Mouse (Mus musculus) ES-Bruce4 (cell line): ENCODE results near the gene Mtmr3.

Source experiments
- CTCF ChIP-seq: IDR thresholded peaks from one replicate; pipeline ENCODE4 v1.8.1; 2011; ENCODE audit warnings: low read depth, low read length
- EP300 ChIP-seq: IDR thresholded peaks from 2 replicates; pipeline ENCODE4 v1.6.1; 2011; ENCODE audit warnings: low read depth, low read length; ENCODE audit not compliant: insufficient read depth
- POLR2A ChIP-seq: IDR thresholded peaks from one replicate; pipeline ENCODE4 v1.8.1; 2011; ENCODE audit warnings: low read length; ENCODE audit not compliant: insufficient read depth

DNA sequence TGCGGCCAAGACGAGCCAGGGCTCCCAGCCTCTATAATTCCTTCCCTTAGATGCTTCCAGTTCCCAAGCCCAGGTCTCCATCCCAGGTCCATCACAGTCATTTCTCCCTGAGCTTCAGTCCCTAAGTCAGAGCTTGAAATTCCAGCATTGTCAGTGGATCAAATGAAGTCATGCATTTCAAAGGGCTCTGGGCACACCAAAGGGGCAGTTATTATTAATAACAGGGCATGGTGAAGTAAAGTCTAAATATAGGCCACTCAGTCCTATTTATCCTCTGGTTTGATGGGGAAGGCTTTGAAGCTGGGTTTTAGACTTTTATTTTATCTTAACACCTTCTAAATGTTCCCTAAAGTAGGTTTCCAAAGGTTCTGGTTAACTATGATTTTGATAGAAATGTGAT lies 17.2 kb upstream of the Mtmr3 start:
- TF ChIP-seq POLR2A, result no peak
- TF ChIP-seq EP300, result no peak
- TF ChIP-seq CTCF, result no peak
